ENCODE assay signal across 19 mouse cellular contexts in genomic region chr5:5042735-5043134, GRCm38 (mm10).
"Had no signal": no experiment of that assay in that cellular context is flagged by ENCODE, and none has a peak within 500 bp of the region (broad histone marks: within the 10 kb centered on the region; RNA-seq: fewer than 3 reads in every experiment).

No protein-coding gene starts in this region.

- ATAC-seq: midbrain, embryonic 16.5 days had no signal

- H3K27ac ChIP-seq: liver, embryonic 14.5 days; midbrain, embryonic 10.5 days; midbrain, embryonic 12.5 days; neural tube, embryonic 13.5 days; neural tube, embryonic 15.5 days had no signal

- H3K4me3 ChIP-seq: midbrain, embryonic 10.5 days; midbrain, embryonic 12.5 days; myocyte; neural tube, embryonic 13.5 days; neural tube, embryonic 15.5 days had no signal

- H3K27me3 ChIP-seq: midbrain, embryonic 12.5 days; neural tube, embryonic 13.5 days; neural tube, embryonic 15.5 days had no signal

- H3K9me3 ChIP-seq: midbrain, embryonic 10.5 days; midbrain, embryonic 12.5 days; neural tube, embryonic 13.5 days; neural tube, embryonic 15.5 days had no signal

- H3K9ac ChIP-seq: liver, embryonic 14.5 days; midbrain, embryonic 12.5 days; neural tube, embryonic 13.5 days; neural tube, embryonic 15.5 days had no signal

- H3K4me2 ChIP-seq: midbrain, embryonic 12.5 days; neural tube, embryonic 13.5 days; neural tube, embryonic 15.5 days had no signal

- H3K36me3 ChIP-seq: midbrain, embryonic 10.5 days; midbrain, embryonic 12.5 days; neural tube, embryonic 13.5 days; neural tube, embryonic 15.5 days had no signal

- DNase-seq: lung, adult 18-20 months; lung, postnatal 10 days; lung, postnatal 4 days; midbrain, embryonic 14.5 days; retina, postnatal 1 day; right cerebral cortex, adult 18-20 months; right cerebral cortex, postnatal 25 days; right cerebral cortex, postnatal 4 days; spleen, adult 18-20 months; thymus, adult 18-20 months; thymus, postnatal 14 days; thymus, postnatal 36 days had no signal
